Mouse (Mus musculus) T-cell, adult 2 months (primary cell): ENCODE data around the gene Kcnj12.
A peak's percentile ranks its signal among the peaks of the same experiment; 100 is the strongest.

Experiments
- DNase-seq: peaks from one replicate; pipeline ENCODE4 v3.0.0; 2022; ENCODE audit warnings: low spot score

Kcnj12 gene

DNA sequence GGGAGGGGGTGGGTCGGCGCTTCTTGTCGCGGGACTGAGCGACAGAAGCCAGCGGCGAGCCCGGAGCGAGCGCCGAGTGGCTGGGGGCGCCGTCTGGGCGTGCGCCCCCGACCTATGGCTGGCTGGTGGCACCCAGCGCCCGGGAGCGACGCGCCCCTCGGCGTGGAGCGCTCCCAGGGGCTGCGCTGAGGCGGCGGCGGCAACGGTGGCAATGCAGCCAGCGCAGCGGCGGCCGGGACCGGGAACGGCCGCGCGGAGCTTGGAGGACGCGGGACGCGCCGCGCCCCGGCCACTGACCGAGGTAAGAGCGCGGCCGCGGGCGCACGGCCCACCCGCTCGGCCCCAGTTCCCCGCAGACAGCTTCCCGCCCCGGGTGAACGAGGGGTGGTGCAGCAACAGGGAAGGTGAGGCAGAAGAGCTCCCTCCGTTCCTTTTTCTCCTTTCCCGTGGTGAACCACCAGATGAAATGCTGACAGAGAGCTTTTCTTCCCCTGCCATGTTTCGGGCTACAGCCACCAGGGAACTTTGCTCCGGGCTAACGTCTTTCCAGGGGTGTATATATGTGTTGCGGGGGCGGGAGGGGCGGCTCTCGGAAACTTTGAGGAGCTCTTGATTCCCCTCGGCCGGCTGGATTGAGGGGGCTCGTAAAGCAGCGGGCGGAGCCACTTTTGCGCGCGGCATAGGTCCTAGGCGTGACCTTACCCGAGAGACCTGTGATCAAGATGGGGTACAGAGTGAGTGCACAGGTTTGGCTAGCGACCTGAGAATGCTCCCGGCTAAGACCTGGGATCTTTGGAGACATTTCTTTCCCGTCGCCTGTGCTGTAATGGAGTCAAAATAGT is at the start of gene Kcnj12:
TSS of gene Kcnj12 (plus strand) at position 15 of the 842 bp plus-strand sequence.
- DNase-seq, result no peak

DNA sequence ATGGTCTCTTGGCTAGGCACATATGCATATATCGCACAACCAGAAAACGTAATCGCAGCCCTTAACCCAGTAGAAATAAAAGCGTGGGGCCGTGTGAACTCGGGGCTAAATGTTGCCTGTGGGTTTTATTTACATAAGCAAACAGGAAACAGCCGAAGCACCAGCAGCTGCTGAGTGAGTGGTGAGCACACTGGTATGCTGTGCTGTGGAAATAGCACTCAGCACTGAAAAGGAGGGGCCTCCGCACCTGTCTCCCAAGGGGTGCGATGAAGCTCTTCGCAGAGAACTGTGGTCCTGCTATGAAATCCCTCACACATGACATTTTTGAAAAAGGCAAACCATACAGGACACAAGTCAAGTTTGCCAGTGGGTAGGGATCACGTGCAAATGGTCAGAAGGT is 47.3 kb upstream of the Kcnj12 start:
- DNase-seq, result no peak

DNA sequence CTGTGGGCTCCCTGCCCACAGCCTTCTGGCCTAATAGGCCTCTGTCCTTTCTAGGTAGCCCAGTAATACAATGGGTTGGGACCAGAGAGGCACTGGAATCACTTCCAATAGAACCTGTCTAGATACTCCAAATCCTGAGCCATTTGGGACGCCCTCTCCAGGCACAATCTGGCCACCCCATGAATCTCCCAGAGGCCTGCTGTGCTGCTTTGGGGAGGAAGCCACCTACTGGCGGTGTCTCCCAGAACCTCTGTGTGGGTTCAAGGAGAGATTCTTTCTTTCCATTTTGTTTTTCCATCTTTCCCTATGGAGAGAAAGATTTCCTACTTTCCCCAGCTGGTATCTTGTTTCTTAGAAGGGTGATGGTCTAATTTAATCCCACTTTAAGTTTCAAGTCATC is 46.1 kb upstream of the Kcnj12 start:
- DNase-seq, result no peak

DNA sequence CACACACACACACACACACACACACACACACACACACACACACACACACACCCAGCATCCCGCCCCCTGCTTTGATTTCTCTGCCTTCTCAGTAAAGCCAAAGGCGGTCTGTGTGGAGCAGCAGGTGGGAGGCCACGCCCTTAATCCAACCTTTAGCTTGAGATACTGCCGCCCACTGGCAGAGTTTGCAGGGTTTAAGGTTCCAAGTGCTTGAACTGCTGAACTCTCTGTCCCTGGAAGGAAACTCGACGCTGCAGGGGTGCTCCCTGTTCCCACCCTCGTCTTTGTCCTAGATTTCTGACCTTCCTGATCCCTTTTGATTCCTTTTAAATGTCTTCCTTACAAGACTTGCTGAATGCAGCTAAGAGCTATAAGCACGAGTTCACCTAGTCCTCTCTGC is 45.6 kb upstream of the Kcnj12 start:
- DNase-seq, result peak; percentile 26

DNA sequence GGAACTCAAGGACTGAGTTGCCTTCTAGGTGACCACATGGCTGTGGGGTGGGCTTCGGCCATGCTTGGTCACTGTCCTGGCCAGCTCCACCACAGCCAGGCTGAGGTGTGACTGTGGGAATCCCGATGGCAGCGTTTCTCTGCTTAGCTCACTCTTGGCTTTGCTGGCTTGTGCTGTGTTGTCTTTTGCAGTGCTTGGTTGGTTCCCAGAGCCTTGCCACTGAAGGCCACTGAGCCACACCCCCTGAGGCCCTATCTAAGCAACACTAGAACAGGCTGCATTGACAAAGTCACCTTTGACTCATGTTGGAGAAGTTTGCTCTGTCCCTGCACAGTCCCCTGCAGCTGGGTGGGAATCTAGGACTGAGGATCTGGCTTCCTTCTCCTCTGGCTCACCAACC is 45.2 kb upstream of the Kcnj12 start:
- DNase-seq, result no peak

DNA sequence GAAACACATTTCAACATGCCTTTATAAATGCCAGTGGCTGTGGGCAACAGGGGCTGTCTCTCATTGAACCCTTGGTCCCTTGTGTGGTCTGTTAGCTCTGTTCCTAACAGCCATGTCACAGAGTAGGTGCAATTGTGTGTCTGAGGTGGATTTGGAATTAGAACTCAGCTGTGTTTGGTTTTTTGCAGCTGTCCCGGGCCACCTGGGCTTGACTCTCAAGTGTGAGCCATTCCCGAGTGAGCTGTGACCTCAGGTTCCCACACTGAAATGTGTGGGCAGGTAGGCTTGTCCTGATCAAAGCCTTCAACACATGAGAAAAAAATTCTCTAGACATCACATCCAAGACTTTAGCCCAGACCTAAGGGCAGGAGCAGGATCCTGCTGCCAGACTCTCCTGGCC is 43.7 kb upstream of the Kcnj12 start:
- no peak for DNase-seq

DNA sequence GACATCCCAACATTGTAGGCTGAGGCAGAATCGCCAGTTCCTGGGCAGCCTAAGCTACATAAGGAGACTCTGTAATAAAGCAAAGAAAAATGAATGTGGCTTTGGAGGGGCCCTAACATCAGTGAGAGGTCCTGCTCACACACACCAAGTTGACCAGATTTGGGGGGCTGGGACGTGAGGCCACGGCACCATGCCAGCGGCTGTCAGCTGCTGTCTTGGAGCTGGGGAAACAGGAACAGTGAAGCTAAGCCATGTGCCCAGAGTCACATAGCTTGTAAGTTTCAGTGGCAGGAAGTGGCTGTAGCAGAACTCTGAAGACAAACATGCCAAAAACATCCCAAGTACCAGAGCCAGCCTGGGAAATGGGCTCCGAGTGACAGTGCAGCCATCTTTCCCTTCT is 42.6 kb upstream of the Kcnj12 start:
- no peak for DNase-seq

DNA sequence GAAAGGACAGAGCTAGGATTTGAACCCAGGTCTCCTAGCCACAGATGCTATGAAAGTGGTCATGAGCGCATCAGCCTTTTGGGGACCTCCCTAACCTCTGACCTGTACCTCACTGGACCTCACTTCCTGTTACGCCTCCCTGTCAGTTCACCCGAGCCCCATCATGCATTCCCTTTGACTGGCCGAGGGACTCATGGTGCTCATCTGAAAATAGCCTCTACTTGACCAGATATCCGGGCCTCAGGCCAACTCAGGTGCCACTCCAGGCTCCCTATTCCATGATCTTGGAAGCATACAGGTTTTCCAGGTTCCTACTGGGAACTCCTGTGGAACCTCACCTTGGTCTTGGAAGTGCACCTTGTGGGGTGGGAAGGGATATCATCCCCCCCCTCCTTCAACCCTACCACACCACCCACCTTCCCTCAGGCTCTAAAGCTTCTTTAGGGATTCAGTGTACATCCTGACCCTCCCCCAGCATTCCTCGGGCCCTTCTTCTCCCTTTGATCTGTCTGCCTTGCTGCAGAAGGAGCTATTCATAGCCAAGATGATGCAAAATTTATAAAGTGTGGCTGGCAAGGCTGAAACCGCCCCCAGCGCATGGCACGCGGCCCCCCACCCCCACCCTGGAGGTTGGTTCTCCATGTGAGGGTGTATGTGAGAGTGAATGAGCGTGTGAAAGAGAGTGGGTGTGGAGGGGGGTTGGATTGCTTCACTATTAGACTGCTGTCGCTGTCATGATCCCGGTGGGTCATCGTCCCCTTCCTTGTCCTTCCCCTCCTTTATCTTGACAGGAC is 40.5 kb upstream of the Kcnj12 start:
- no peak for DNase-seq

DNA sequence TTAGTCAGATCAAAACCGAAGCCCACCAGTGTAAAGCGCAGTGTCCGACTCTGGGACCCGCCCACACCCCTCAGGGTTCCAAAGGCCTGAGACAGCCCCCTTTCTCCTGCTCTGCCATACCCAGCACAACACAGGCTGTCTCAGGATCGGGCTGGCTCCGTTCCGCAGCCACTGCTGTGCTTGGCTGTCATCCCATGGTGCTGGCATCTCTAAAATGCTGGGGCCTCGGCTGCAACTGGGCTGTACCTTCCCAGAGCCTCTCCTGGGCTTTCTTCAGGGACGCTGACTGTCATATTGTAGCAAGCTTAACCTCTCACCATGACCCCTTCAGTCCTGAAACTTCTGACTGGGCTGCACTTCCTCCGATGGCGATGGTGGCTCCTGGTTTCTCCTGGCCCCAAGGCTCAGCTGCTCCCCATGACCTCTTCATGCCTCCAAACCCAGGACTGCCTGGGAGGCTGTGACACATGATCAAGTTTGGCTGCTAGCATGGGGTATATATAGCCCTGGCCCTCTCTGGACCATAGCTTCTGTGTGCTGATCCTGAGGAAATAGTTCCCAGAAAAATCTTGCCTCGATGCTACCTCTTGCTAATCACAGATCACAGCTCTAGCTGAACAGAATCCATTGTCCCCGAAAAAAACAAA is 37.3 kb upstream of the Kcnj12 start:
- no peak for DNase-seq

DNA sequence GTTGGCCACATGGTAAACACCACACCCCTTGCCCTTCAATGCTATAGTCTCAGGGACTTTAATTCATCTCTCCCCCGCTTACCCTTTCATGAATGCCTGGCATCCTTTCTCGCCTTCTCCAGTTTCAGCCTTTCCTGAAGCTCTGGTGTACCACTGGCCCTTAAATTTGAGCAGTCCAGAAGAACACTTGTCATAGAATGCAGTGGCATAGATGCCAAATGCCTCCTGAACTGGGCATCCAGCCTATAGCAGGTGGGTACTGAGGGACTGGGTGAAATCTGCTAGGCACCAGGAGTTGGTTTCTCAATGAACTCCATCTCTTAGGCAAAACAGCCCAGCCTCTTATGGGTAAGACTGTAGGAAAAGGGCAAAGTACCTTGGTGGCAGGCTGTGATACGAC is 31.9 kb upstream of the Kcnj12 start:
- DNase-seq, result no peak

DNA sequence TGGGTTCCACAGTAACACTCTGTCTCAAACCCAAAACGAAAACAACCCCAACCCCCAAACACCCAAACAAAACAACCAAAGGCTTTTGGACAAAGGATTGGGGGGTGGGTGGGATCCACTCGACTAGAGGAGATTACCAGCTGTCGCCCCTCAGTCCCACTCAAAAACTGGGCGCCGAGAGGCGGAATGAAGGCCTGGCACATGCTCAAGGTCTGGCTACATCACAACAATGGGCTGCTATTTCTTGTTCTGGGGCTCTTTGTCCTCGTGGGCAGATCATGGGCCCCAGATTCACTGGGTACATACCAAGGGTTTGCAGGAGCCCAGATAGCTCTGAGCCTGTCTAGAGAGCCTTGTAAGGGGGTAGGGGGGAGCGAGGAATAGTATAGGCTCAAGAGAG is 19.6 kb upstream of the Kcnj12 start:
- DNase-seq, result no peak

DNA sequence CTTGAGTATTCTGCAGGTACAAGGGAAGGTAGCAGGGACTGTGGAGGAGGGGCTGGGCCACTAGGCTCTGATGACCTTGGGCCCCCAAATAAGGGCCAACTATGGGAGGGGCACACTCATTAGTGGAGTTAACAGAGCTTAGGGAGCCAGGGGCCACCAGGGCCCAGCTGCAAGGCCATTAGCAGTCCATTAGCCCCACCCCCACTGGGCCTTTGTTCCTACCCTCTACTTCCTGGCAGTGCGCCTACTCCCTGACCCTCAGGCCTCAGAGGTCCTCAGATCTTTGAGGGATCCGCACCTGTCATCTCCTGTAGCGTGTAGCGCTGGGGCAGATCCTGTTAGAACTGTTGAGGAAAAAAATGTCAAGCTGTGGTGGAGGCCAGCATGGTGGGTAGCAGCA is 18.3 kb upstream of the Kcnj12 start:
- DNase-seq, result no peak

DNA sequence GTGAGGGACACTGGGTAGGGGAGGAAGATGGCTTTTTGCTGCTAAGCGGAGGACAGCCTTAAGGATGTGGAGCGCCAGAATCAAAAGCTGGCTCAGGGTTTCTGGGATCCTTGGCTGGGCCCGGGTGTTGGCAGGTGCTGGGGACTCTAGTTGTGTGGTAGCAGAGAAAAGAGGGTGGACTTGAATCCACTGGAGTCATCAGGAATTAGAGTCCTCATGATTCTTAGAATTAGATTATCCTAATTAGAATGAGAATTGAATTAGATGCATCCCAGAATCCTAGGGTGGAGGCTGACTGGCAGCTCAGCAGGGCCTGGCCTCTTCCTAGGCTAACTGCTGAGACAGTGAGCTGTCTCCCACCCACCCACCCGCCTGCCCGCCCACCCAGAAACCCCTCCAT is 17.6 kb upstream of the Kcnj12 start:
- no peak for DNase-seq

DNA sequence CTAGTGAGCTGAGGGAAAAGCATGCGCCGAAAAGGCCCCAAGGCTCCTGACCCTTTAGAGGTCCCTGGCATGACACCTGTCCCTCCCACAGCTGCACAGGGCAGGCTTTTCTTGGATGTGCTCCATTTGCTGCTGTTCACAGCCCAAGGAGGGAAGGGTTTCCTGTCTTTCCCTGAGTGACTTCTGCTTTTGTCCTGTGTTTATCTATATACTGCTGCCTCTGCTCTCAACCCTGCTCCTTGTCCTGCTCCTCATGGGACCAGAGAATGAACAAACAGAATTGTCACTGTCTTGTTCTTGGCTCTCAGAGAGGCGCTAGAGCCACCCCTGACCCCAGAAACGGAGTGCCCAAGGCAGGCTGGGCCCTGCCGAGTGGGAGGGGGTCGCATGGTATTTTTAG is 17.0 kb upstream of the Kcnj12 start:
- DNase-seq, result no peak

DNA sequence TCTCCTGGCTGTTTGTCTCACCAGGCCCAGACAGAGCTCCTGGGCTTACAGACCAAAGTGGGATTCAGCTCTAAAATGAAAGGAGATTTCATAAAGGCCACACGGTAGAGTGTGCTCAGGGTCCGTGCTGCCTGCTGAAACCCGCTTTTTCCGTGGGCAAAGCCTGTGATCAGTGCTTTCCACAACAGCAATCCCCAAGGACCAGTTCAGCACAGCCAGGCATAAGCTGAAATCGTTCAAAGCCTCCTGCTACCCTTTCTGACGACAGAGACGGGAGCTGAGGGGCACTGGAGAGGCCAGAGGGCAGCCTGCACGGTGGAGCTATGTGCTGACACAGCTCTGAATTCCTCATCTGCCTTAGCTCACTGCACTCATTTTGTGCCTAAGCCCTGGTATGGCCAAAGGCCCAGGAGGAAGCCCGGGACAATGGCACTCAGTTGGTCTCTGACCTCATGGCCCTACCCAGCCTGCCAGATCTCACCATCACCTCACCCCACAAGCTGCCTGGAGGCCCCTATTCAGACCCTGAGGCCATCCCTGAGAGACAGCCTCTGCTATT is 10.5 kb upstream of the Kcnj12 start:
- DNase-seq, result no peak

DNA sequence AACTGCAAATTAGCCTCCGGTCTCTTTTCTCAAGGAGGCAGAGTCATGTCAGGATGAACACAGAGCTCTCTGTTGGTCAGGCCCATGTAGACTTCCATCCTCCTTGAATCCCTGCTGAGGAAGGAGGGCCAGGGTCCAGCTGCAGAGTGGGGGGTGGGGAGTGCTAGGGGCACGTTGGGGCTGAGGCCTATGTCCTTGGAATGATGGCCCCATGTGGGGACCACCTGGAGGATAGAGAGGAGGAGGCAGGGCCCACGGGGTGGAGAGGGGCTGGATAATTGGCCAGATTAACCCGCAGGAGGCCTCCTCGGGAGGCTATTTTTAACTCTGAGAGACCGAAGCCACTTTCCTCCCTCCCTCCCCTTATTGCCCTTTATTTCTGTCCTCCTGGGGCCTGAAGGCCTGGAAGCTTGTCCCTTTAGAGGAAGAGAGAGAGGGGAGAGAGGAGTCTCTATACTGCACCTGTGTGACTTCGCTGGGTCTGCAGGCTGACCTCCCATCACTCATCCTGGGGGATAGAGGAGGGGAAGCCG is 5.4 kb upstream of the Kcnj12 start:
- no peak for DNase-seq

DNA sequence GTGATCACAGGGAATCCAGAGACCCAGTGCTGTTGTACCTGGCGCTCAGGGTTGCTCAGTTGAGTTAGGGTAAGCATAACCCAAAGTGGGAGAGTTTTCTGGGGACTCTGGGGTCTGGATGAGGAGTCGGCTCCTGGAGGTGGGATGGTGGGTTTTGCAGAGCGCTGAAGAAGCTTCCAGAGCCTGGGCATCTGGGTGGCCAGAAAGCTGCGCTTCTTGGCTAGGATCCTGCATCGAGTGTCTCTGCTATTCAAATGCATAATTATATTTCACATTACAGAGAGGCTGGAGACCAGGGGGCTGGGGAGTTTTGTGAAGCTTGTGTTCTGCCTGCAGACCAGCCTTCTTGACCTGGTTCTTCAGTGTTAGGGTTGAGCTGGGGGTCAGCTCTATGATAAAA is 1.2 kb upstream of the Kcnj12 start:
- no peak for DNase-seq

DNA sequence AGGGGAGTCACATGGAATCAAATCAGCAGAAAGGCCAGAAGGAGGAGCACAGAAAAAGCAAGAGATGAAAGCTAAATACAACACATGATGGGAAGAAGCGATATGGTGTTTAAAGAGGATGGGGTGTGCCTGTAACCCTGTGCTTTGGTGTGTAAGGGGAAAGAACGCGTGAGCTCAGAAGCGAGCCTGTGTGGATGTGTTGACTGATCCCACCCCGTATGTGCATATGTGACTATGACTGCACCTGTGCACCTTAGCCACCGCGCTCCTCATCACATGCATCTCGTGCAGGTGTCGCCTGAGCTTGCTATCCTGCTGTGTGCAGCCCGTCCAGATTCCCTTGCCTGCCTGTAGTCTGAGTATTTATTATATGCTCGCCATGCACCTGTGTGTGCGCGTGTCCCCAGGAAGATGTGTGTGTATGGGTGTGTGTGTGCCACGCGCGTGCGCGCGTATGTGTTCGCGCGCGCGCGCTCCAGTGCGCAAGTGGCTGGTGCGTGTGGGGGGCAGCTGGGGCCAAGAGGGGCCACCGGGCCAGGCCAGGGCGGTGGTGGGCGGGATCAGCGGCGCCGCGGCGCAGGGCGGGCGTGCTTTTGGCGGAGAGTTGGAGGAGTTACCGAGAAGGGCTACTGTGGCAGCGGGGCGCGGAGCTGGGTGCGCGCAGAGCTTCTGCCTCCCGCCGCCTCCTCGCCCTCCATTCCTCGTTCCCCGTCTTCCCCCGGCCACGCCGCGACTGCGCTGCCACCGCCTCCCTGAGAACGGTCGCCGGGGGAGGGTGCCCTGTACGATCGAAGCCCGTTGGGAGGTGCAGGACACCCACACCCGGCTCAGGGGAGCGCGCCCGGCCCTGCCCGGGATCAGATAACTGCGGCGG is 451 bp upstream of the Kcnj12 start:
- DNase-seq, result no peak

DNA sequence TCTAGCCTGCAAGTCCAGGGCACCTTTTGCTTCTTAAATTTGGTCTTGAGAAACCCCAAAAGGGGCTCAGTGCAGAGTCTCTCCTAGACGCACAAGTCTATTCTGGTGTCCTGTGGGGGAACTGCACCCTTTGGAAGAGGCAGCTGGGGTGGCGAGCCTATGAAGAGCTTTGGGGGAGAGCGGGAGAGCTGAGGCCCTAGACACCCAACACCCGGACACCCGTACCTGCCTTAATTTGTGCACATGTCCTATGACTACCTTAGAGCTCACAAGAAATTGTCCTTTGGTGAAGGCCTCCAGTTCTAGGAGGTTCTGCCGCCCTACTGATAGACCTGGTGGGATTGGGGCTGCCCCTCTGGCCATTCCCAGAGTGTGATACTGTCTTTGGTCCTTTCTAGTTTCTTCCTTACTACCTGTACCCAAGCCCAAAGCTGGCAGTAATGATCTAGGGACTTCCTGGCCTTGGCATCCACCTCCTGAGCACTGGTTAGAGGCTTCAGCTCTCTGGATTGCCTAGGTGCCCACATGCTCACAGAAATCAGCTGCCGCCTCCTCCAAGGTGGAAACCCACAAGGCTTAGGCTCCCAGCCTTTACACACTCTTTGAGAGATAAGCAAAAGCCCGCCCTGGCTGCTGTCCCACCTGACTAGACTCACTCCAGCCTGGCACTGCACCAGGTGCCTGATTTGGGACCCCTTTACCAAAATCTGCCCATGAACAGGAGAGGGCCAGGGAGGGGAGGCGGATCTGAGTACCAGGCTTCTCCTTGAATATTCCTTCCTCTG is 1.2 kb downstream of the Kcnj12 start:
- DNase-seq, result no peak

DNA sequence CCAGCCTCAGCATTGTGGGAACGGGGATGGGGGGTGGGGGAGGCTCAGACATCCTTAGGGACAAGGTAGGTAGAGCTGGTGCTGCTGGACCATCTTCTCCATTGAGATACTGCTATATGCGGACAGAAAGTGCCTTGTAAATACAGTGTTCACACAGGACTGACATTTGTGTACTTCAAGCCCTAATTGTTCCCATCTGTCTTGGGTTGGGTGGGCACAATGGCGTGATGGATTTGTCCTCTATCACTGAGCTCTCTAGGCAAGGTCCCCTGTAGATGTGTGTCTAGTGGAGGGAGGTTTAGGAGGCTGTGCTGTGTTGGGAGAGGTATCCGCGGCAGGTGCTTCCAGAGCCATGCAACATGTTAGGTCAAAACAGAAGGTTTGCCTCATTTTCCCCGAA is 2.0 kb downstream of the Kcnj12 start:
- no peak for DNase-seq

DNA sequence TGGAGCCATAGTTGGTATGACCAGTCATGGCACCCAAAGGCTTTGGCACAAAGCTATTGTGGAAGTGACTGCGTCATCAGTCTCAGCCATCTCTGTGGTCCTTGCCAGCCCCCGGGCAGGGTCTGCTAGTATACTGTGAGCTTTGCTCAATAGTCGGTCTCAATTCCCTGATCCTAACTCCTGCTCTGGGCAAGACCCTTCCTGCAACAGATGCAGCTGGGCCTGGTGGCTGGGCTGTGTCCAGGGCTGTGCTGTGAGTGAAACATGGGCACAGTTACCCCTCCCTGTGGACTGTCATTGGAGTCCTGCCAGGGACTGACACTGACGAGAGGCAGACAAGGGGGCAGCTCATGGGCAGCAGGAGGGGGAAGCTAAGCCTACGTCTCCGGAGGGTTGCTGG is 2.6 kb downstream of the Kcnj12 start:
- no peak for DNase-seq
